Mouse (Mus musculus): ENCODE results near the gene Gif. TPM values are rescaled to one million over a fixed set of nuclear protein-coding genes. Genes with fewer than 3 reads are reported as not detected.
A peak's percentile ranks its signal among the peaks of the same experiment; 100 is the strongest.

Gene Gif
- polyA plus RNA-seq, 1 experiment from 2014 or later, result 4.0 TPM

- no peaks in the 10 kb centered on the region for H3K36me3 ChIP-seq
- no peak for ATAC-seq (ENCODE audit: insufficient read depth, low FRiP score, low read depth)
- WGBS, result 72% methylated on average over 8 of the region's 8 CpGs
- H3K4me2 ChIP-seq, result no peak overlapping the region
- H3K4me3 ChIP-seq (replicated peaks), result no peak overlapping the region
- H3K27ac ChIP-seq, result no peak overlapping the region
- H3K27me3 ChIP-seq (replicated peaks), result no peaks in the 10 kb centered on the region
- H3K4me1 ChIP-seq, result no peaks in the 10 kb centered on the region
- H3K9me3 ChIP-seq, result no peaks in the 10 kb centered on the region
- H3K9ac ChIP-seq, result no peak overlapping the region
Observed at GRCm38 (mm10) chr19:11800531-11801315, 53.4 kb downstream of the Gif start.

- WGBS, result 46% methylated on average over 1 of the region's 1 CpGs
- no peak overlapping the region for H3K9ac ChIP-seq
- H3K27me3 ChIP-seq (replicated peaks), result no peaks in the 10 kb centered on the region
- no peak overlapping the region for H3K4me3 ChIP-seq (replicated peaks)
- H3K4me1 ChIP-seq, result no peaks in the 10 kb centered on the region
- no peaks in the 10 kb centered on the region for H3K36me3 ChIP-seq
- no peaks in the 10 kb centered on the region for H3K9me3 ChIP-seq
- H3K27ac ChIP-seq, result no peak overlapping the region
- H3K4me2 ChIP-seq, result no peak overlapping the region
- ATAC-seq (ENCODE audit: insufficient read depth, low FRiP score, low read depth), result no peak
Observed at GRCm38 (mm10) chr19:11804423-11804822, 57.1 kb downstream of the Gif start.

- Histone ChIP-seq H3K9ac (no peak overlapping the region), H3K27me3 (replicated peaks) (no peaks in the 10 kb centered on the region), H3K27ac (no peak overlapping the region), H3K9me3 (no peaks in the 10 kb centered on the region), H3K4me3 (replicated peaks) (no peak overlapping the region), H3K36me3 (no peaks in the 10 kb centered on the region), H3K4me1 (peaks cover 3% of the 10 kb centered on the region; the same call in 1 of the 2 replicates), H3K4me2 (no peak overlapping the region)
- 66% methylated on average over 2 of the region's 2 CpGs for WGBS
- ATAC-seq (ENCODE audit: insufficient read depth, low FRiP score, low read depth), result no peak
Observed at GRCm38 (mm10) chr19:11807251-11807650, 59.9 kb downstream of the Gif start.

GRCm38 (mm10) chr19:11807822-11808221 is 60.5 kb downstream of the Gif start:
- Histone ChIP-seq H3K9ac (no peak overlapping the region), H3K36me3 (no peaks in the 10 kb centered on the region), H3K4me3 (replicated peaks) (no peak overlapping the region), H3K27ac (no peak overlapping the region), H3K27me3 (replicated peaks) (no peaks in the 10 kb centered on the region), H3K9me3 (no peaks in the 10 kb centered on the region), H3K4me1 (peaks cover 3% of the 10 kb centered on the region; the same call in 1 of the 2 replicates), H3K4me2 (no peak overlapping the region)
- ATAC-seq (ENCODE audit: insufficient read depth, low FRiP score, low read depth), result no peak
- 60% methylated on average over 6 of the region's 6 CpGs for WGBS

- ATAC-seq (ENCODE audit: insufficient read depth, low FRiP score, low read depth), result no peak
- H3K4me2 ChIP-seq, result no peak overlapping the region
- no peaks in the 10 kb centered on the region for H3K27me3 ChIP-seq (replicated peaks)
- H3K27ac ChIP-seq, result no peak overlapping the region
- H3K9me3 ChIP-seq, result no peaks in the 10 kb centered on the region
- H3K9ac ChIP-seq, result no peak overlapping the region
- no peaks in the 10 kb centered on the region for H3K36me3 ChIP-seq
- WGBS, result 84% methylated on average over 2 of the region's 2 CpGs
- H3K4me1 ChIP-seq, result peaks cover 3% of the 10 kb centered on the region; the same call in 1 of the 2 replicates
- H3K4me3 ChIP-seq (replicated peaks), result no peak overlapping the region
Observed at GRCm38 (mm10) chr19:11808452-11808851, 61.1 kb downstream of the Gif start.

GRCm38 (mm10) chr19:11810003-11810758 is 62.8 kb downstream of the Gif start:
- ATAC-seq (ENCODE audit: insufficient read depth, low FRiP score, low read depth), result no peak
- Histone ChIP-seq H3K9me3 (no peaks in the 10 kb centered on the region), H3K4me1 (peaks cover 11% of the 10 kb centered on the region), H3K27ac (no peak overlapping the region), H3K4me3 (replicated peaks) (no peak overlapping the region), H3K9ac (no peak overlapping the region), H3K4me2 (no peak overlapping the region), H3K36me3 (no peaks in the 10 kb centered on the region), H3K27me3 (replicated peaks) (no peaks in the 10 kb centered on the region)
- 66% methylated on average over 5 of the region's 5 CpGs for WGBS

GRCm38 (mm10) chr19:11810856-11811255 is 63.5 kb downstream of the Gif start:
- ATAC-seq (ENCODE audit: insufficient read depth, low FRiP score, low read depth), result no peak
- Histone ChIP-seq H3K36me3 (no peaks in the 10 kb centered on the region), H3K4me3 (replicated peaks) (no peak overlapping the region), H3K4me1 (peaks cover 11% of the 10 kb centered on the region), H3K9ac (no peak overlapping the region), H3K4me2 (no peak overlapping the region), H3K27me3 (replicated peaks) (no peaks in the 10 kb centered on the region), H3K9me3 (no peaks in the 10 kb centered on the region), H3K27ac (no peak overlapping the region)
- 39% methylated on average over 1 of the region's 1 CpGs for WGBS

- H3K4me3 ChIP-seq (replicated peaks), result no peak overlapping the region
- WGBS, result 51% methylated on average over 5 of the region's 5 CpGs
- no peak overlapping the region for H3K4me2 ChIP-seq
- no peak overlapping the region for H3K27ac ChIP-seq
- H3K36me3 ChIP-seq, result no peaks in the 10 kb centered on the region
- ATAC-seq (ENCODE audit: insufficient read depth, low FRiP score, low read depth), result peak; percentile 57; the same call in 1 of the 2 replicates
- no peaks in the 10 kb centered on the region for H3K27me3 ChIP-seq (replicated peaks)
- peaks cover 13% of the 10 kb centered on the region for H3K4me1 ChIP-seq
- no peaks in the 10 kb centered on the region for H3K9me3 ChIP-seq
- no peak overlapping the region for H3K9ac ChIP-seq
Observed at GRCm38 (mm10) chr19:11811688-11812365, 64.5 kb downstream of the Gif start.

Other genes with a start within 250 kb of the Gif start
- gene Ms4a6b, start 231.0 kb upstream of the Gif start, polyA plus RNA-seq (2015; fragmentation: Nextera tagmentation; extraction: Ambion mirVana), result 7.4 and 7.6 TPM in 2 replicates
- 2.3 and 3.5 TPM in 2 replicates for gene Ms4a4d, start 210.8 kb upstream of the Gif start, polyA plus RNA-seq (2015; fragmentation: Nextera tagmentation; extraction: Ambion mirVana)
- 6.8 and 6.9 TPM in 2 replicates for gene Ms4a6d, start 142.7 kb upstream of the Gif start, polyA plus RNA-seq (2015; fragmentation: Nextera tagmentation; extraction: Ambion mirVana)
- gene Ms4a2, start 123.8 kb upstream of the Gif start, polyA plus RNA-seq (2015; fragmentation: Nextera tagmentation; extraction: Ambion mirVana), result 0.81 and 0.83 TPM in 2 replicates
- 0.86 and 1.7 TPM in 2 replicates for gene Ms4a3, start 106.7 kb upstream of the Gif start, polyA plus RNA-seq (2015; fragmentation: Nextera tagmentation; extraction: Ambion mirVana)
- gene Oosp2, start 87.0 kb upstream of the Gif start, polyA plus RNA-seq (2015; fragmentation: Nextera tagmentation; extraction: Ambion mirVana), result not detected in 2 replicates
- gene Oosp1, start 56.4 kb upstream of the Gif start, polyA plus RNA-seq (2015; fragmentation: Nextera tagmentation; extraction: Ambion mirVana), result not detected in 2 replicates
- not detected in 2 replicates for gene Oosp3, start 50.5 kb upstream of the Gif start, polyA plus RNA-seq (2015; fragmentation: Nextera tagmentation; extraction: Ambion mirVana)
- 52.2 and 53.5 TPM in 2 replicates for gene Mrpl16, start 22.8 kb downstream of the Gif start, polyA plus RNA-seq (2015; fragmentation: Nextera tagmentation; extraction: Ambion mirVana)
- gene Stx3, start 71.8 kb downstream of the Gif start, polyA plus RNA-seq (2015; fragmentation: Nextera tagmentation; extraction: Ambion mirVana), result 20.6 and 24.9 TPM in 2 replicates
- gene Olfr1417, start 91.7 kb downstream of the Gif start, polyA plus RNA-seq (2015; fragmentation: Nextera tagmentation; extraction: Ambion mirVana), result 0.14 TPM in 1 of 2 replicates, not detected in the other
- gene Olfr1418, start 113.5 kb downstream of the Gif start, polyA plus RNA-seq (2015; fragmentation: Nextera tagmentation; extraction: Ambion mirVana), result not detected in 2 replicates
- 0.04 TPM in 1 of 2 replicates, not detected in the other for gene Olfr1419, start 127.6 kb downstream of the Gif start, polyA plus RNA-seq (2015; fragmentation: Nextera tagmentation; extraction: Ambion mirVana)
- 0.08 and 0.10 TPM in 2 replicates for gene Olfr1420, start 139.0 kb downstream of the Gif start, polyA plus RNA-seq (2015; fragmentation: Nextera tagmentation; extraction: Ambion mirVana)
- gene Patl1, start 164.8 kb downstream of the Gif start, polyA plus RNA-seq (2015; fragmentation: Nextera tagmentation; extraction: Ambion mirVana), result 14.7 and 16.4 TPM in 2 replicates
- 4.9 and 5.0 TPM in 2 replicates for gene Osbp, start 218.4 kb downstream of the Gif start, polyA plus RNA-seq (2015; fragmentation: Nextera tagmentation; extraction: Ambion mirVana)

Data from stomach, embryonic 15.5 days (tissue).